Comparison of ENCODE assay signal across 28 mouse cellular contexts in the genomic region with DNA sequence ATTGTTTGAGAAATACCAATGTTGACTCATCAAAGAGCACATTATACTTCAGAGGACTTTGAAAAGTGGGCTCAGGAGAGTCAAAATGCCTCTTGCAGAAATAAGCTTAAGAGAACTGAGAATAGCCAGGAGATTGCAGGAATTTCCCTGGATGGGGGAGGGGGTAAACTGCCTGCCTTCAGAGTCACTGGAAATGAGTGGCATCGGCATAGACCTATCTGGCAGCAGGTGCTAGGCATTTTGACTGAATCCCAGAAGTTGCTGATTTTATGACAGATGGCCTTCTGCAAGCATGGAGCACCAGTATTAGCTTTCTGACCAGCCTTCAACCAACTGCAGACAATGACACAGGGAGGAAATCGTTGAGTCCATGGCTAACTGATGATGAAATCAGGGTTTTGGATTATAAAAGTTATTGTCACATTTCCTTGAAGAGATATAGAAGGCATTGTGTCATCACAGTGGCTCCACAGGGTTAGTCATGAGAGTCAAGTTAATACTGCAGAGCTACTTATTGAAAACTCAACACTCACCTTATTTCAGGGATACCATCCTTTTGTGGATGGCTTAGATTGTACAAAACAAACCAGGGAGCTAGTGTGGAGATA. TPM values are rescaled to one million over a fixed set of nuclear protein-coding genes. Genes with fewer than 3 reads are reported as not detected.
"Had no signal": no experiment of that assay in that cellular context is flagged by ENCODE, and none has a peak within 500 bp of the region (broad histone marks: within the 10 kb centered on the region; RNA-seq: fewer than 3 reads in every experiment).

No protein-coding gene starts in this region.

- H3K27ac ChIP-seq: kidney, postnatal 0 days; layer of hippocampus, adult 2 months; limb, embryonic 10.5 days; limb, embryonic 13.5 days; liver, embryonic 12.5 days; liver, embryonic 15.5 days; lung, embryonic 15.5 days; stomach, postnatal 0 days had no signal

- H3K4me1 ChIP-seq: limb, embryonic 10.5 days; limb, embryonic 13.5 days; liver, embryonic 12.5 days; liver, embryonic 15.5 days; lung, embryonic 15.5 days had no signal

- H3K9ac ChIP-seq: limb, embryonic 13.5 days; liver, embryonic 12.5 days; liver, embryonic 15.5 days; lung, embryonic 15.5 days had no signal

- H3K36me3 ChIP-seq: limb, embryonic 10.5 days; limb, embryonic 13.5 days; liver, embryonic 12.5 days; liver, embryonic 15.5 days; lung, embryonic 15.5 days had no signal

- DNase-seq: kidney, postnatal 25 days; layer of hippocampus, adult 9-11 months; liver; lung, adult 18-20 months; lung, postnatal 10 days; lung, postnatal 36 days; midbrain, embryonic 14.5 days; right cerebral cortex, postnatal 4 days; thymus, adult 2 months; thymus, postnatal 14 days; thymus, postnatal 4 days had no signal

- ATAC-seq: liver, embryonic 12.5 days had no signal

- H3K27me3 ChIP-seq: limb, embryonic 13.5 days; liver, embryonic 12.5 days; liver, embryonic 15.5 days; lung, embryonic 15.5 days had no signal

- H3K4me3 ChIP-seq: layer of hippocampus, adult 2 months; limb, embryonic 10.5 days; limb, embryonic 13.5 days; liver, embryonic 12.5 days; liver, embryonic 15.5 days; lung, embryonic 15.5 days had no signal

RNA-seq across cellular contexts. Expression of a gene that starts 39.1 kb away (rescaled TPM):
- total RNA-seq: layer of hippocampus, adult 2 months; layer of hippocampus, postnatal 25 days; left cerebral cortex, adult 18-20 months; left cerebral cortex, postnatal 25 days; megakaryocyte-erythroid progenitor cell, adult 5-6 weeks had no signal
- polyA plus RNA-seq: large intestine, adult 2 months; limb, embryonic 10.5 days; limb, embryonic 13.5 days; liver, embryonic 12.5 days; liver, embryonic 15.5 days; midbrain, embryonic 11.5 days; midbrain, embryonic 14.5 days; midbrain, postnatal 0 days; neural tube, embryonic 11.5 days; neural tube, embryonic 14.5 days had no signal
